Mouse (Mus musculus): ENCODE measurements at regions not wholly inside any gene's neighbourhood (a gene's known extent, or its start where the extent isn't known, plus 50 kb on each side); places are given as distances from the start of the nearest gene placed in this dataset.

GRCm38 (mm10) chr8:93591608-93592301 lies 56.1 kb upstream of the Ces5a start:
- DNase-seq, result peak in 1 of 2 experiments; percentile 15

- no peak for DNase-seq
Observed at GRCm38 (mm10) chr8:93592302-93592651, 56.6 kb upstream of the Ces5a start.

GRCm38 (mm10) chr8:93598613-93599121 lies 63.0 kb upstream of the Ces5a start:
- DNase-seq, result no peak

DNA sequence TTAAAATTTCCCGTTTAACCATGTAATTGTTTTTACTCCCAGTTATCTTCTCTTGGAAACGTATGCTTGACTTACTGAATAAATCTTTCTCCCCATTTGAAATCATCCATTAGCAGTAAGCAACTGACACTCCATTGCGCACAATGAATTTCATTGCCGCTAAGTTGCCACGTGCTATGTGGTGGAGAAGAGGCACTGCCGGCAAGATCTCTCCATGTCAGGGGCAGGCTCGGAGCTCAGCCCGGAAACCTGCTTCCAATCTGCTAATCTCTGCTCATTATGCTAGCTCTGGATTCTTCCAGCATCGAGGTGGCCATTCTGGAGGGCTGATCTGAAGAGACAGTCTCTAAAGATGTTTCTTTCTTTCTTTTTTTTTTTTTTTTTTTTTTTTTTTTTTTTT lies 63.7 kb upstream of the Ces5a start:
- DNase-seq, result no peak

- no peak for DNase-seq
Observed at GRCm38 (mm10) chr8:93599776-93600175, 64.1 kb upstream of the Ces5a start.

DNA sequence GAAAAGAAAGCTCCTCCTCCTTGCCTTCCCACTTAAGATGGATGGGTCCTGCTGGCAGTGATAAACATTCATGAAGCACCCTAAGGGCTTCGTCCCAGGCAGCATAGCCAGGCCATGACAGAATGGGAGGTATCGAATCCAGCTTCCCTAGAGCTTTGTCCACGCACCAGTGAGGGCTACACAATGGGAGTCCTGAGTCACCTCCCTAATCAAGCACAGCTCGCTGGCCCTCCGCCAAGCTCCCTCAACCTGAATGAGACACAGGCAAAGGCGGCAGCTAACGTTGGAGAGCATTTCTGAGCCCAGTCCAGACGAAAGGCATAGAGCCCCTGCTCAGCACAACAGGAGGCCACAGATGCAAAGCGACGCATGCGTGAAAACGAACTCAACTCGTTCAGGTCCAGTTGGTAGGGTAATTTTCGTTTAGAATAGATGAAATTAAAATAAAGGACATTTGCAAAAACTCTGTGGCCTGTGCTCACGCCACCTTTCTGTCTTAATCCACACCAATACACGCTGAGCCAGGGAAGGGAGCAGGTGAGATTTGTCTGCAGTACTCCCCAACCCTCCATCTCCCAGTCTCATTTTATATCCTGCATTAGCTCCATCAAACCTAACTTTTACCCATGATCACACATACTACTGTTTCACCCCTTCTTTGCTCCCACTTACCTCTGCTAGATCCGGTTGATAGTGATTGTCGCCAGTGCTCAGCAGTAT lies 91.3 kb upstream of the Ces5a start:
- no peak for DNase-seq

DNA sequence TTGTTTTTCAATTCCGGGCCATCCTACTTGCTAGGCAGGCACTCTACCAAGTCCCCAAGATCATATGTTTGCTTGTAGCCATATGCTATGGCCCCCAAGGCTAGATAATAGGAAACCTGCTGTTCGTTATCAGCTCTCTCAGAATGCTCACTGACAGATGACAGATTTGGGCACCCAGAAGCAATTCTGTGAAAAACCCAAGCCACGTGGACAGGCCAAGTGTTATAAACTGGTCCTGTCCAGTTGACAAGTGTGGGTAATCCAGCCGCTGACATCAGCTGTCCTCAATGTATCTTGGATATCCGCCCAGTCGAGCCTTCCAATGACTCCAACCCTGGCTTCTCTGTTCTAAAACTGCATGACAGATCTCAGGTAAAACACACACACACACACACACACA lies 92.0 kb upstream of the Ces5a start:
- no peak for DNase-seq

DNA sequence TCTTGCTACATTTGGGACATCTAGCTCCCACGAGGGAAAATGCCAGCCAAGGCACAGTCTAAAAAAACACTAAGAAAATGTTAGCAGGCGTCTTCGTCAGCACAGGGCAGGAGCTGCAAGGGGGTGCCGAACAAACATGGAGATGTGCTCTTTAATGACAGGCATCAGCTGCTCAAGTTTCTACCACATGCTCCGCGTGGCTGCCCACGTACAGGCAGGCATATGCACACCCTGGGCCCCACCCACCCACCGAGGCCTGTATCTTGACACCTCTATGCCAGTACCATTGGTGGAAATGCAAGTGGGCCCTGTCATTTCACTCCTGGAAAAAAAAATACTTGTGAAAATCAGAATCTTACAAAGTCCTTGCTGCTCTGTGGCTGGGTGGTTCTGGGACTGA lies 97.3 kb upstream of the Ces5a start:
- DNase-seq, result no peak

DNA sequence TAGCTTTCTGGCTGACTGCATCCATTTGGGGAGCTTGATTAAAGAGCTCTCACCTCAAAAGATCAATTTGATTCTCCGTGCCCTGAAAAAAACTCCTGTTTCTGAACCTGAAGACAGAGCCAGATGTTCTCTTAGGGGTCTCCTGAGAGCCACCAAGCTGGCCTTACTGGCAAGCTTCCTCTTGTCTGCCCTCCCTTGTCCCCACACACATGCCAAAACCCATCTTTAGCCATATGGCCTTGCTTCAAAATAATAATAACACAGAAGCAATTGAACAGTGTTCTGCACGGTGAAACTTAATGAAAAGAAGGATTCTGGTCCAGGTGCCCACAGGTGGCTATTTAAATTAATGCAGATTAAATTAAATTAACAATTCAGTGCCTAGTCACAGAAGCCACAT lies 107.1 kb upstream of the Ces5a start:
- no peak for DNase-seq

DNA sequence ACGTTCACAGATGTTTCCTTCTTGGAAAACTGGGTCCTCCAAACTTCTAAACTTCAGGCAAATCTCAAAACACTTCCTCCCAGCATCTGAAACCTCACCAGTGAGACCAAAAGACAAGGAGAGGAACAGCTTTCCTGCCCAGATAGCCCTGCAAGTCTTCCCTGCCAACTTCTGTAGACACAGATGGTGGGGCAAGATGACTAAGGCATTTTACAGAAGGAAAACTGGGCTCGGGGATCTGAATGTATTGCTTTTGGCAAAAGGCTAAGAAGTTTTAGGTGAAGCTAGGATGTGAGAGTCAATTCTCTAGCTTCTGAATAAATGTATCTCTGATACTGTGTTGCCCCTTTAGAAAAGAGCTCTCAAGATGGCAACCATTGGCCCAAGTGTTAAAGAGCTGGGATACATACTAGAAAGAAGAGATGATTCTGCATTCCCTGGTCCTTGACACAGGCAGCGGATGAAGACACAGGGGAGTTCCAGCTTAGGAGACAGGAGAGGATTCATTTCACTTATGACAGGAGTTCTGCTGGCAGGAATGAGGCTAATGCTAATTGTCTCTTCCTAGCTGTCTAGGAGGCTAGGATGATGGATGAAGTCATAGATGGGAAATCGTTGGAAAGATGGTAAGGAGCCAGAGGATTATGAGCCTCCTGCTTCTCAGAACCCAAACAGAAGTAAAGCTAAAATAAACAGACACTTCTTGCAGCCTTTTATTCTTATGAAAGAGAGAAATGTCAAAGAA lies 108.0 kb upstream of the Ces5a start:
- DNase-seq, result no peak

GRCm38 (mm10) chr8:93653421-93653820 lies 117.8 kb upstream of the Ces5a start:
- no peak for DNase-seq

GRCm38 (mm10) chr8:93653913-93654705 lies 118.5 kb upstream of the Ces5a start:
- no peak for DNase-seq

DNA sequence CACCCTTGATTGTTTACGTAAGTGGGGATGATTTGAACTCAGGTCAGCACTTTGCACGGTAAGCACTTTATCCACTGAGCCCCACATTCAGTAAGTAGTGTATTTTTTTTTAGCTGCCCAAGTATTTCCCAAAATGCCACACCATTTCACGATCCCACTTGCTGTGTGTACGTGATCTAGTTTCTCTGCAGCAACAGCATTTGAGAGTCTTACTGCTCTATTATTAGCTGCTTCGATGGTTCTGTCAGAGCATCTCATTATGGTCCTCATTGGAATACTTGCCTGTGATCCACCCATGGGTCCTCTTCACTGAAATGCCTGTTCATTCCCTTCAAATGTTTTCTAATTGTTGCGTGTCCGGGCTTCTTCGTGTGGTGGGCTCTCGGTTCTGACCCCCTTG lies 120.1 kb upstream of the Ces5a start:
- DNase-seq, result no peak

- DNase-seq, result peak; percentile 3 to 9
Observed at GRCm38 (mm10) chr8:93661739-93662138, 126.1 kb upstream of the Ces5a start.

- no peak for DNase-seq
Observed at GRCm38 (mm10) chr8:93662219-93662618, 126.6 kb upstream of the Ces5a start.

DNA sequence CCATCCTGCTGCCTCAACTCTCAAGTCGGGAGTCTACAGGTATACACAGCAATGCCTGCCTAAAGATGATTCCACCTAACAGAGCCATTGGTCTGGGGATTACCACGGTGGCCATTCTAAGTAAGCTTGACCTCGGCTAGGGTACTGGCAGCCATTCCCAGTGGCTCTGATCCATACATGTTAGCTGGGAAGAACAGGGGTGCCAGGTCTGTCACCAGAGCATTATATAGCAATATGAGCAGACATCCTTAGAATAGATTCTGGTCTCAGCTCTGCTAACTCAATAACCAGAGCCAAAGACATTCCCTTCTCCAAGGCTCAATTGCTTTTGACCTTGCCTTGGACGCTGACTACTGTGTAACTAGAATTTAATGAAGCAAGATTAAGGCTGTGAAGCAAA lies 128.2 kb upstream of the Ces5a start:
- DNase-seq, result no peak

DNA sequence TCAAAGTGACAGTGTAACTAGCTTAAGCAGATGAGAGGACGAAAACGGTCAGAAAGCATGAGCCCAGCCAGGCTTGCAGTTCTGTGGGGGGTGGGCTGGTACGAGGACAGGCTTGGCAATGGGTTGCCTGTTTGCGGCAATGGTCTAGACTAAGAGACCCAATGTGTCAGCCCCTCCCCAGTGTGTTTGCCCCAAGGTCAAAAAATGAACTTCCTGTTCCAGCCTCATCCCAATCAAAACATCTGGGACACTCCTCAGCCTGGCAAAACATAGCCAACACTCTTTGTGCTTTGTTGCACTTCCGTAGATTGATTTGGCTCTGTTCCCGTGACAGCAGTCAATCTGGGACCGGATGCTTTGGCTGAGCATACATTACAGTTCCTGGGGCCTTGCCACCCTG lies 132.7 kb upstream of the Ces5a start:
- no peak for DNase-seq

DNA sequence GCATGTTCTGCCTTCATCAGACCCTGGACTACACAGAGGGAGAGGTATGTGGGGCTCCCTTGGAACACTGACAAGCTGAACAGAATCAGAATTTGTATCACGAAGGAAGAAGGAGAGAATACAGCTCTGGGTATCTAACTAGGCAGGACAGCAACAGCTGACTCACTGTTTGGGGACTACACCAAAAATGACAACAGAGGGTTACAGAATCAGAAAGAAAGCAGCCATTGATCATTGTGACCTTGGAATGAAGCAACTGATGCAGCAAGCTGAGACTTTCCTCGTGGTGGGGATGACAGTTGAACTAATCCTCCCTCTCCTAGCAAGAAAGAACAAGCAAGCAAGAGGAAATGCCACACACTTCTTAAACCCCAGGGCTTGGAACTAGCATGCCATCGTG lies 135.0 kb upstream of the Gnao1 start:
- DNase-seq, result no peak

DNA sequence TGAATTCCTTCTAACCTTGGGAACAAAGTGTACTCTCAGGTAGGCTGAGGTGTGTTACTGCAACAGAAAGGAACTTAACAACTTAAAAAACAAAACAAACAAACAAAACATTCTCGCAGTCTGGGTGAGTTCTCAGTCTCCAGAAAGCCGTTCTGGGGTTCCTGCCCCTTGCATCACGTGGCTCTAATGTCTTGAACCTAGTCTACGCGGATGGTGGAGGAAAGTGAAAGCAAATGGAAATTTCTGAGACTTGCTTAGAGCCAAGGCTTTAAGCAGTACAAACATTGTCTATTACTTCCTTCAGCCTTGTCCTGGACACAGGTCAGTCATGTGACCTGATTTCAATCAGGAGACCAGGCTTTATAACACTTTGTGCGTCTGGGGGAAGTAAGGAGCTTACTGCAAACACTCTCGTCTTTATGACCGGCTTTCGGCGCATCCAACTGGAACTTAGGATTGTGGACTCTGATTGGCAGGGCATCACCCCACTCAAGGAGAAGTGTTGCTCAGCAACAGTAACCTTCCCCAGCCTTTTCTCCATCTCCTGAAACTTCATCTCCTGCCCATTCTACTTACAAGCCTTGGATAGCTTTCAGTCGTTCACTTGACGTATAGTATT lies 125.9 kb upstream of the Gnao1 start:
- DNase-seq, result no peak

- no peak for DNase-seq
Observed at GRCm38 (mm10) chr8:93684392-93684791, 125.4 kb upstream of the Gnao1 start.

DNA sequence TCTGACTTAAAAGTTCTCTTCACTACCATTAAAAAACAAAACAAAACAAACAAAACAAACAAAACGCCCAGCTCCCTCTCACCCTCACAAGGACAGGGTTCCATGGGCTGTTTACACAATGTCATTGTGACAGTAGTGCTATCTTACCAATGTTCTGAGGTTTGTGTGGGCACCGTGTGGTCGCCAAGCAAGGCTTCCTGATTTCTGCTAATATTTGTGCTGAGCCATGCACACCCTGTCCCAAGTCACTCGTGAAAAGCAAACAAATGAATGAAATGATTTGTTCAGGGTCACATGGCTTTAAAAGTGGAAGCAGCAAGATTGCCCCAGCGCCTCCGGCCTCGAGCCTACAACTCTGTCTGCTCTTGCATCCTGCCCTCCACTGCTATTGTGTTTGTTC lies 120.9 kb upstream of the Gnao1 start:
- DNase-seq, result no peak

- no peak for DNase-seq
Observed at GRCm38 (mm10) chr8:93689832-93690471, 119.8 kb upstream of the Gnao1 start.
